Mouse (Mus musculus) ES-E14 (cell line): ENCODE measurements at regions not wholly inside any gene's neighbourhood (a gene's known extent, or its start where the extent isn't known, plus 50 kb on each side); places are given as distances from the start of the nearest gene placed in this dataset.

Experiments used
- DNase-seq: peaks from one replicate; pipeline ENCODE4 v3.0.0-alpha.2; 2013; ENCODE audit warnings: low read depth, low spot score
- H3K27ac ChIP-seq: 2 replicates; pipeline ENCODE4 v1.5.1; 2012; ENCODE audit warnings: low read depth, mild to moderate bottlenecking, low read length, moderate library complexity, mixed read lengths; ENCODE audit not compliant: poor library complexity, insufficient read depth, severe bottlenecking
- H3K36me3 ChIP-seq: 2 replicates; pipeline ENCODE4 v1.6.1; 2012; ENCODE audit warnings: mild to moderate bottlenecking, low read length, moderate library complexity, mixed read lengths; ENCODE audit not compliant: control insufficient read depth, poor library complexity, insufficient read depth, severe bottlenecking
- H3K4me1 ChIP-seq, 2 experiments: fragments of 150-350 bp in 1 of 2; sonication (generic) in 1 of 2; 2 replicates each; pipeline ENCODE4 v1.6.1; 2012; ENCODE audit warnings: low read length in 2 of 2, mild to moderate bottlenecking in 1 of 2, mixed read lengths in 1 of 2; ENCODE audit not compliant: control insufficient read depth in 2 of 2, insufficient read depth in 2 of 2, poor library complexity in 1 of 2
- H3K4me3 ChIP-seq, 2 experiments: fragments of 150-350 bp in 1 of 2; sonication (generic) in 1 of 2; 2 replicates each; pipeline ENCODE4 v1.5.1; 2012; ENCODE audit warnings: low read length in 2 of 2, low read depth in 1 of 2, mild to moderate bottlenecking in 1 of 2, mixed read lengths in 1 of 2; ENCODE audit not compliant: insufficient read depth in 1 of 2, poor library complexity in 1 of 2, severe bottlenecking in 1 of 2
- H3K9ac ChIP-seq: 2 replicates; pipeline ENCODE4 v1.6.1; 2012; ENCODE audit warnings: low read depth, mild to moderate bottlenecking, low read length, mixed read lengths; ENCODE audit not compliant: poor library complexity, insufficient read depth, severe bottlenecking
- H3K9me3 ChIP-seq: fragments of 150-350 bp; sonication (generic); 2 replicates; pipeline ENCODE4 v1.6.1; 2012; ENCODE audit warnings: low read depth, mild to moderate bottlenecking, low read length; ENCODE audit not compliant: control insufficient read depth, insufficient read depth
- CHD2 ChIP-seq: IDR thresholded peaks from 2 replicates; pipeline ENCODE4 v1.6.1; 2014; ENCODE audit warnings: mild to moderate bottlenecking, low read depth, low read length, inconsistent platforms
- HCFC1 ChIP-seq: IDR thresholded peaks from 2 replicates; pipeline ENCODE4 v1.6.1; 2012; ENCODE audit warnings: low read length, inconsistent platforms, borderline replicate concordance; ENCODE audit not compliant: insufficient read depth
- MAFK ChIP-seq: IDR thresholded peaks from 2 replicates; pipeline ENCODE4 v1.6.1; 2014; ENCODE audit warnings: mild to moderate bottlenecking, low read depth, low read length, inconsistent platforms; ENCODE audit not compliant: insufficient read depth
- ZC3H11A ChIP-seq: IDR thresholded peaks from 2 replicates; pipeline ENCODE4 v1.6.1; 2012; ENCODE audit warnings: low read depth, mild to moderate bottlenecking, inconsistent platforms, low read length, borderline replicate concordance
- ZNF384 ChIP-seq: IDR thresholded peaks from 2 replicates; pipeline ENCODE4 v1.6.1; 2012; ENCODE audit warnings: low read depth, low read length, inconsistent platforms
- in situ Hi-C, 2 experiments: fragments of 600-800 bp; cut with MboI; formaldehyde crosslinking; loops; one replicate each; pipeline ENCODE4 v1.15.1; 2025; ENCODE audit warnings: low sequenced_read_pairs in 2 of 2, inconsistent platforms in 1 of 2; ENCODE audit not compliant: unreplicated experiment in 2 of 2

- H3K27ac ChIP-seq, result no peak overlapping the region
- no peak for TF ChIP-seq ZNF384
- TF ChIP-seq CHD2, result no peak
- no peak for TF ChIP-seq HCFC1
- no peak for TF ChIP-seq ZC3H11A
- TF ChIP-seq MAFK, result no peak
- DNase-seq, result no peak
- H3K9me3 ChIP-seq, result no peaks in the 10 kb centered on the region
- no peaks in the 10 kb centered on the region for H3K4me1 ChIP-seq
- no peaks in the 10 kb centered on the region for H3K36me3 ChIP-seq
- in situ Hi-C loops, result no loop called here
- H3K4me3 ChIP-seq, result no peak overlapping the region
- no peak overlapping the region for H3K9ac ChIP-seq
Observed at GRCm38 (mm10) chr1:14472294-14472693, 1620.8 kb downstream of the 4930444P10Rik start.

- H3K36me3 ChIP-seq, result no peaks in the 10 kb centered on the region
- H3K27ac ChIP-seq, result no peak overlapping the region
- TF ChIP-seq ZC3H11A (no peak), MAFK (no peak), HCFC1 (no peak), ZNF384 (no peak), CHD2 (no peak)
- no peak overlapping the region for H3K4me3 ChIP-seq
- no peaks in the 10 kb centered on the region for H3K4me1 ChIP-seq
- in situ Hi-C loops, result no loop called here
- no peak overlapping the region for H3K9ac ChIP-seq
- H3K9me3 ChIP-seq, result no peaks in the 10 kb centered on the region
- no peak for DNase-seq
Observed at GRCm38 (mm10) chr1:14471551-14471950, 1621.6 kb downstream of the 4930444P10Rik start.

- no peak for TF ChIP-seq ZNF384
- no peak for TF ChIP-seq MAFK
- no peak for TF ChIP-seq CHD2
- no peak for TF ChIP-seq HCFC1
- TF ChIP-seq ZC3H11A, result no peak
- Histone ChIP-seq H3K4me1 (no peaks in the 10 kb centered on the region; a peak in 1 of 4 replicates), H3K9me3 (no peaks in the 10 kb centered on the region), H3K4me3 (no peak overlapping the region), H3K36me3 (no peaks in the 10 kb centered on the region), H3K27ac (no peak overlapping the region), H3K9ac (no peak overlapping the region)
- no peak for DNase-seq
- in situ Hi-C loops, result no loop called here
Observed at GRCm38 (mm10) chr1:14464788-14465482, 1628.2 kb downstream of the 4930444P10Rik start.

GRCm38 (mm10) chr1:14462496-14462895, 1630.6 kb downstream of the 4930444P10Rik start:
- Histone ChIP-seq H3K4me1 (no peaks in the 10 kb centered on the region; a peak in 1 of 4 replicates), H3K4me3 (no peak overlapping the region), H3K36me3 (no peaks in the 10 kb centered on the region), H3K9me3 (no peaks in the 10 kb centered on the region), H3K9ac (no peak overlapping the region), H3K27ac (no peak overlapping the region)
- in situ Hi-C loops, result no loop called here
- DNase-seq, result no peak
- TF ChIP-seq ZNF384 (no peak), HCFC1 (no peak), MAFK (no peak), ZC3H11A (no peak), CHD2 (no peak)

DNA sequence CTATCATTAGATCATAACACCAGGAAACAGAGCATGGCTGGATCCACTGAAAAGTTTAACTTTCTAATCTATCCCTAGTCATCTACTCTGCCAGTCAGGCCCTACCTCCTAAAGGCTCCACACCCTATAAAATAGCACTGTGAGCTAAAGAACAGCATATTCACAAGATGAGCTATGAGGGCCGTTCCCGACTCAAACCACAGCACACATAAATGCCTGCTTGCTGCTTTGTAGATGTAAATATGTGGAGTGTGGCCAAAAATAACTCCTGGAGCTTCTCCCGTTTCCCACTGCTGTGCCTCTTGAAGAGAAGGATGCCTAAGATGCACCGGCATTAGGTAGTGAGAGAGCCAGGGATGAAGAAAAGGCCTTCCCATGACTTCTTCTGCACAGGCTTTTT, 1632.3 kb downstream of the 4930444P10Rik start:
- H3K27ac ChIP-seq, result no peak overlapping the region
- no peaks in the 10 kb centered on the region for H3K9me3 ChIP-seq
- H3K4me3 ChIP-seq, result no peak overlapping the region
- H3K36me3 ChIP-seq, result no peaks in the 10 kb centered on the region
- H3K4me1 ChIP-seq, result no peaks in the 10 kb centered on the region; a peak in 1 of 4 replicates
- TF ChIP-seq MAFK (no peak), CHD2 (no peak), ZNF384 (no peak), ZC3H11A (no peak), HCFC1 (no peak)
- in situ Hi-C loops, result no loop called here
- no peak overlapping the region for H3K9ac ChIP-seq
- DNase-seq, result no peak
